Mouse (Mus musculus) ES-Bruce4 (cell line): ENCODE measurements around the gene Dram1. TPM values are rescaled to one million over a fixed set of nuclear protein-coding genes. Genes with fewer than 3 reads are reported as not detected.

ENCODE experiments used
- H3K27ac ChIP-seq: 2 replicates; pipeline ENCODE4 v1.5.1; 2012; ENCODE audit warnings: low read length, inconsistent platforms; ENCODE audit not compliant: insufficient read depth
- H3K27me3 ChIP-seq: 2 replicates; pipeline ENCODE4 v1.6.1; 2012; ENCODE audit warnings: mild to moderate bottlenecking, low read length, inconsistent platforms; ENCODE audit not compliant: control insufficient read depth, poor library complexity, insufficient read depth, severe bottlenecking
- H3K36me3 ChIP-seq: 2 replicates; pipeline ENCODE4 v1.6.1; 2012; ENCODE audit warnings: inconsistent platforms, mild to moderate bottlenecking, low read length, moderate library complexity; ENCODE audit not compliant: control insufficient read depth, poor library complexity, insufficient read depth, severe bottlenecking
- H3K4me1 ChIP-seq: one replicate; pipeline ENCODE4 v1.8.1; 2011; ENCODE audit warnings: low read length; ENCODE audit not compliant: control insufficient read depth, insufficient read depth
- H3K4me3 ChIP-seq: 2 replicates; pipeline ENCODE4 v1.5.1; 2011; ENCODE audit warnings: low read depth, mild to moderate bottlenecking, low read length
- H3K9ac ChIP-seq: 2 replicates; pipeline ENCODE4 v1.6.1; 2012; ENCODE audit warnings: low read depth, mild to moderate bottlenecking, inconsistent platforms; ENCODE audit not compliant: poor library complexity, severe bottlenecking
- H3K9me3 ChIP-seq: replicated peaks from 2 replicates; pipeline ENCODE4 v1.6.1; 2012; ENCODE audit warnings: mild to moderate bottlenecking, low read length, inconsistent platforms; ENCODE audit not compliant: control insufficient read depth, poor library complexity, insufficient read depth, severe bottlenecking
- CTCF ChIP-seq: IDR thresholded peaks from one replicate; pipeline ENCODE4 v1.8.1; 2011; ENCODE audit warnings: low read depth, low read length
- EP300 ChIP-seq: IDR thresholded peaks from 2 replicates; pipeline ENCODE4 v1.6.1; 2011; ENCODE audit warnings: low read depth, low read length; ENCODE audit not compliant: insufficient read depth
- POLR2A ChIP-seq: IDR thresholded peaks from one replicate; pipeline ENCODE4 v1.8.1; 2011; ENCODE audit warnings: low read length; ENCODE audit not compliant: insufficient read depth
- polyA plus RNA-seq: library from polyadenylated mRNA; stranded (reverse); fragments of >200 nt; gene quantifications from 2 replicates; pipeline ENCODE4 v1.2.4, GENCODE M21; 2011; ENCODE audit warnings: low read depth; ENCODE audit not compliant: missing spikeins, insufficient read depth, insufficient read length

The Dram1 gene
- polyA plus RNA-seq, 1 experiment: 0.57 TPM

DNA sequence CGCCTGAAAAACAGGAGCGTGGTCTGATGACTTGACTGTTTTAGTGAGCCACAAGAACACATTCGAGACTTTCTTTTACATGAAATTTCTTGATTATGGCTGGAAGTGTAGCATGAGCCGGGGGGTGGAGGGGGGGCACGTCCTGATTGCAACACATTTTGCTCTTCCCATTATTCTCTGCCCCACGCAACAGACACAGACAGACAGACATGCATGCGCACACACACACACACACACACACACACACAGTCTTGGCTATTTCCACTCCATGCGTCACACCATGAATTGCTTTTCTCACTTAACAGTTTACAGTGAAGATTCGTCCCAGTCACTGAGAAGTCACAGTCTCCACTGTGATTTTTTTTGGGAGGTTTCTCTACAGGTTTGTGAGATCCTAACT is 38.2 kb downstream of the Dram1 start:
- TF ChIP-seq CTCF (no peak), EP300 (no peak), POLR2A (no peak)

DNA sequence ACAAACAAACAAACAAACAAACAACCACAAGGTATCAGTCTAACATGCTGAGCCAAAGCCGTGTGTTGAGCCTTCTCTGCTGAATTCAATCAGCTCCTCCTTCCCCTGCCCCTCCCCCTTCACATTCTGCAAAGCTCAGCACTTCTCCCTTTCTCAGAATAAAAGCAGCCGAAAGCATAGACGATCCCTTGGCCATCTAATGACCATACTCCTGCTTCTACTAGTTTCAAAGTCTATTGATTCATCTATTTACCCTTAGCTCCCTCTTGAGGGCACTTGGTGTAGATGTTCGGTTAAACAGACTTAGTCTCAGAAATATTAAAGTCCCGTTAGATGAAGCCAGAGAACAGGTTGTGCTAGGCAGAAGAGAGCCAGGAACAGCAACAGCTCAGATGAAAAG is 48.2 kb downstream of the Dram1 start:
- Histone ChIP-seq H3K27me3 (no peaks in the 10 kb centered on the region), H3K4me1 (no peaks in the 10 kb centered on the region), H3K9ac (no peak overlapping the region), H3K9me3 (peaks cover 4% of the 10 kb centered on the region; the same call in 1 of the 2 replicates), H3K4me3 (no peak overlapping the region), H3K36me3 (no peaks in the 10 kb centered on the region), H3K27ac (no peak overlapping the region)
- TF ChIP-seq EP300: no peak
- TF ChIP-seq CTCF: no peak
- TF ChIP-seq POLR2A: no peak

More for the DNA sequence above, 38.2 kb downstream of the Dram1 start:
- Histone ChIP-seq H3K4me3 (no peak overlapping the region), H3K4me1 (no peaks in the 10 kb centered on the region), H3K9me3 (0 out of 2 replicates have a peak, but pooled peaks cover 3% of the 10 kb centered on the region), H3K36me3 (no peaks in the 10 kb centered on the region), H3K27me3 (no peaks in the 10 kb centered on the region), H3K27ac (no peak overlapping the region), H3K9ac (no peak overlapping the region)

DNA sequence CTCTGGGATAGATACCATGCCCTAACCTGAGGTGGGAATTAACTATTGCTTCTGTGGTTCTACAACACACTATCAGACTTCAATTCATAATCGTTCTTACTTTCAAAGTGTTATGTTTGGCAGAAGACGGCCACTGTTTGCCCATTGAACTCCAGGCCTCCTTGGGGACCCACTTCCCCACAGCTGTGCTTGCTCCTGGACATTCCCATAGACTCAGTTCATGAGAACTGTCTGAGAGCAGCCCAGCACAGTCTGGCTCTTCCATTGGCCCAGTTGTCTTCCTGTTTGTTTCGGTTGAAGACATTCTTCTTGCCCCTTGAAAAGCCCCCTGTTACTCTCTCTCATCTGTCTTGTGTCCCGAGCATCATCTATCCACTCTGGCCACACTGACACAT is 50.8 kb downstream of the Dram1 start:
- Histone ChIP-seq H3K36me3 (no peaks in the 10 kb centered on the region), H3K9ac (no peak overlapping the region), H3K9me3 (no peaks in the 10 kb centered on the region), H3K27me3 (no peaks in the 10 kb centered on the region), H3K4me1 (no peaks in the 10 kb centered on the region), H3K4me3 (no peak overlapping the region), H3K27ac (no peak overlapping the region)
- no peak for TF ChIP-seq EP300
- no peak for TF ChIP-seq POLR2A
- no peak for TF ChIP-seq CTCF

DNA sequence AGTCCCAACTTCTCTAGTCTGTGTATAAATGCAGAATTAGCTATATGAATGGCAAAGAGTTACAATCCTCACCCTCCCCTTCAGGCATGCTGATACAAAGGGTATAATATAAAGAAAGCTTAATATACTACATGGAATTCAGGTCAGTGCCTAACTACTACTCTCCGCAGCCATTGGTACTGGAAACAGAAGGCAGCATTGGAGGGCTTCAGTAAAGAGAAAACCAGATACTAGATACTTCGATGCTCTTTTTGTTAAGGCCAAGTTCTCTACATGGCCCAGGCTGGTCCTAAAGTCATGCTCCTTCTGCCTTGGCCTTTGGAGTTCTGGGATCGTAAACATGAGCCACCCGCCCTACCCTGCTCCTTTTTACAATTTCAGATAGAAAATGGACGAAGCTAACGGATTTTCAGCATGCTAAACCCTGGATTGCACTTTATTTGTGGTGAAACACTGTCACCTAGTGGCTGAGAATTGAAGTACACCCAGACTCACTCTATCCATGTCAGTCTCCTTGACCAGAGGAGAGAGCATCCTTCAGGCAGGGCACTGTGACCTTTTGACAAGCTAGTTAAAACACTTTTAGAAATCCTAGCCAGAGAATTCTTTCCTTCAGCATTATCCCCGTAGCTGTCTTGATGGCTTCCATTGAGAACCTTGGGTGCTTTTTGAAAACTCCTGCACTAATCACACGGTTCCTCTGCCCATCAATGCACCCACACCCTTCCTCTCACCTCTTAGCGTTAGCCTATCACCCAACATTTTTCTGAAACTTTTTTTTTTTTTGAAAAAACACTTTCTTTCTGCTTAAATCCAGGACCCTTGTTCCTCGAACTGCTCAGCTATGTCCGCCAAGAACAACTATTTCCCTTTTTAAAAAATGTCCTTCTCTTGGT is 51.5 kb downstream of the Dram1 start:
- TF ChIP-seq CTCF (peak; percentile 21), EP300 (no peak), POLR2A (no peak)
- H3K4me1 ChIP-seq: no peaks in the 10 kb centered on the region
- H3K9ac ChIP-seq: no peak overlapping the region
- H3K27me3 ChIP-seq: no peaks in the 10 kb centered on the region
- no peak overlapping the region for H3K27ac ChIP-seq
- H3K9me3 ChIP-seq: no peaks in the 10 kb centered on the region
- H3K36me3 ChIP-seq: no peaks in the 10 kb centered on the region
- H3K4me3 ChIP-seq: no peak overlapping the region

DNA sequence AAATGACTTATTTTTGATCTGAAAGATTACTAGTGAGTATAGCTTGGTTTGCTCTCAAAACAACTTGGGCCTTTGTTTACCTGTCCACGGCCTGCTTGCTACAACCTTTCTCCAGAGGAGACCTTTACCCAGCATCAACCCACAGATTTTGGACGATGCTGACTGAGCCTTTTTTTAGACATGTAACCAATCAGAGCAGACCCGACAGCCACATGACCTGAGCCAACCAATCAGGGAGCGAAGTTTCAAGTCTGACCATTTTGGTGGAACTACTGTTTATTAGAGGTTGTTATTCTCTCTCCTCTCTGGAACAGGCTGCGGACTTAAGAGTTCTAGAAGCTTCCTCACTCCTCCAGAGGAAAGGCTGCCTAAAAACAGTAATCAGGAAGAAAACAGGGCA is 57.1 kb downstream of the Dram1 start:
- TF ChIP-seq EP300: no peak
- no peak for TF ChIP-seq CTCF
- TF ChIP-seq POLR2A: no peak
- Histone ChIP-seq H3K27ac (no peak overlapping the region), H3K9me3 (no peaks in the 10 kb centered on the region)

DNA sequence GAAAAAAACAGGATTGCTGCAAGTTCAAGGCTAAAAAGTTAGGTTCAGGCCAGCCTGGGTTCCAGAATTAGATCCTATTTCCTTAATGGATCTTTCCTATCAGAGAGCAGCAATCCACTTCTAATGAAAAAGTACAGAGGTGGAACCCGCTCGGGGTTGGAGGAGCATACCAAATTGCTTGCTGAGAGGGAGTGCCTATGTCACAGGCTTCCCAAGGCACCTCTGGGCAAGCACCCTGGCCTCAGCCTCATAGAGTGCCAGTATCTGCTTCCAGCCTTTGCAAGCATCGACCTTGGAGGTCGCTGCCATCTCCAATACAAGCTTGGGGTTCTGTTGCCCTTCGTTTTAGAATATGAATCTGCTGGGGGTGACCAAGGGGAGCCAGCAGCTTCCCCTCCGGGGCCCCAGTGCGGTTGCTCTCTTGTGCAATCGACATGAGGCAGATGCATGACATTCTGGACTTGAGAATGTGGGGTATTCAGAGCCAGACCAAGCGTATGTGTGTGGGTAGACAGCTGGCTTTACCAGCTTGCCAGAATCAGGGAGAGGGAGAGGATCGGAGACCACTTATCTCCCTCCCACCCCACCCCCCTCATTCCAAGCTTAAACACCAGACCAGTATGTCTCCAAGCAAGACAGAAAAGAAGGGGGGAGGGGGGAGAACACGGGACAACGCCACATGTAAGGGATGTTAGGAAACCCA is 58.0 kb downstream of the Dram1 start:
- TF ChIP-seq EP300 (no peak), POLR2A (no peak), CTCF (no peak)
- no peaks in the 10 kb centered on the region for H3K9me3 ChIP-seq
- no peaks in the 10 kb centered on the region for H3K36me3 ChIP-seq
- no peak overlapping the region for H3K27ac ChIP-seq
- H3K27me3 ChIP-seq: no peaks in the 10 kb centered on the region
- no peak overlapping the region for H3K9ac ChIP-seq
- H3K4me3 ChIP-seq: no peak overlapping the region
- H3K4me1 ChIP-seq: no peaks in the 10 kb centered on the region

More for the DNA sequence above, 57.1 kb downstream of the Dram1 start:
- no peak overlapping the region for H3K9ac ChIP-seq
- H3K4me1 ChIP-seq: no peaks in the 10 kb centered on the region
- H3K36me3 ChIP-seq: no peaks in the 10 kb centered on the region
- no peaks in the 10 kb centered on the region for H3K27me3 ChIP-seq
- no peak overlapping the region for H3K4me3 ChIP-seq
